Mouse (Mus musculus): ENCODE measurements around the gene Neurod2. TPM values are rescaled to one million over a fixed set of nuclear protein-coding genes. Genes with fewer than 3 reads are reported as not detected.
A peak's percentile ranks its signal among the peaks of the same experiment; 100 is the strongest.

Gene Neurod2
- total and polyA plus RNA-seq, 3 experiments = not detected

GRCm38 (mm10) chr11:98317479-98317878 is 12.0 kb downstream of the Neurod2 start:
- no peak overlapping the region for H3K27ac ChIP-seq
- no peak for DNase-seq
- 13% methylated on average over 7 of the region's 7 CpGs for WGBS
- H3K36me3 ChIP-seq (ENCODE audit: control insufficient read depth, insufficient read depth, low read length) = no peaks in the 10 kb centered on the region
- no peak for TF ChIP-seq CTCF (IDR thresholded peaks at IDR 0.05)
- no peak for TF ChIP-seq EP300 (IDR thresholded peaks at IDR 0.05; ENCODE audit: insufficient read depth, low read depth, low read length)
- no peak for TF ChIP-seq POLR2A (IDR thresholded peaks at IDR 0.05; ENCODE audit: insufficient read depth, low read depth, low read length)
- no peaks in the 10 kb centered on the region for H3K4me1 ChIP-seq (ENCODE audit: control insufficient read depth, insufficient read depth, low read length)
- no peaks in the 10 kb centered on the region for H3K79me2 ChIP-seq (replicated peaks; ENCODE audit: control insufficient read depth, insufficient read depth, low read length)
- intact Hi-C loops (cut with DNase I) = no loop called here
- no peak overlapping the region for H3K4me3 ChIP-seq
- peaks cover 27% of the 10 kb centered on the region for H3K27me3 ChIP-seq (ENCODE audit: control insufficient read depth, insufficient read depth, low read length)
- H3K9ac ChIP-seq (ENCODE audit: low read depth, low read length) = no peak overlapping the region

GRCm38 (mm10) chr11:98313790-98314323 is 15.6 kb downstream of the Neurod2 start:
- TF ChIP-seq POLR2A (IDR thresholded peaks at IDR 0.05; ENCODE audit: insufficient read depth, low read depth, low read length) (no peak), CTCF (IDR thresholded peaks at IDR 0.05) (no peak), EP300 (IDR thresholded peaks at IDR 0.05; ENCODE audit: insufficient read depth, low read depth, low read length) (no peak)
- Histone ChIP-seq H3K36me3 (ENCODE audit: control insufficient read depth, insufficient read depth, low read length) (no peaks in the 10 kb centered on the region), H3K4me1 (ENCODE audit: control insufficient read depth, insufficient read depth, low read length) (no peaks in the 10 kb centered on the region), H3K79me2 (replicated peaks; ENCODE audit: control insufficient read depth, insufficient read depth, low read length) (no peaks in the 10 kb centered on the region), H3K27me3 (ENCODE audit: control insufficient read depth, insufficient read depth, low read length) (peaks cover 13% of the 10 kb centered on the region; the same call in 1 of the 2 replicates), H3K4me3 (no peak overlapping the region), H3K27ac (no peak overlapping the region), H3K9ac (ENCODE audit: low read depth, low read length) (no peak overlapping the region)
- peak; percentile 28 to 62 for DNase-seq
- intact Hi-C loops (cut with DNase I) = no loop called here
- 3% methylated on average over 26 of the region's 26 CpGs for WGBS

DNA sequence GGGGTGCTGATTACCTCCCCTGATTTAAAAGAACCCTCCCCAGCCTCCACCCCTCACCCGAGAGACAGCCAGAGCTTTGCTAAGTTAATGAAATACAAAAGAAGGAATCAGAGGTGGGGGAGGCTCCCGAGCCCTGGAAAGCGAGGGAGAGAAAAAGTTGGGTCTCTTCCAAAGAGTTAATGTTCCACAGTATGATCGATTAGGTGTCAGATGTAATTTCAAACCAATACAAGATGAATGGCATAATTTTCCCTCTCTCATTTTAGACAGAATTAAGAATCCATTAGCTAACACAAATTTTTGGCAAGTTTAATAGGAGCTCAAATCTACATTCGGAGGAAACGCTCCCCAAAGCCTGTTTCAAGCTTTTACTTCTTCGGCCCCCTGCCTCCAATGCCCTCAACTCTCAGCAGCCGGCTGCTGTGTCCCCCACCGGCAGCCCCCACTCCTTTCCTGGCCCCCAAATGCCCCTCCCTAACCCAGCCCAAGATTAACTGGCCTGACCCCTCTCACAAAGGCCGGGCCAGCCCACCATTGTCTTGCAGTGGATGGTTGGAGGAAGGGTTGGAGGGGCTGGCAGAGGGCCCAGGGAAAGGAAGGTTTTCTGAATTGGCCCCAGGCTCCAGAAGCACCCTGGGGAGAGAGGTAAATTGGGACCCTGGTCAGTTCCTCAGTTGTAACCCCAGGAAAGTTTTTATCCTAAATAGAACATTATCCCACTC is 30.8 kb downstream of the Neurod2 start:
- Histone ChIP-seq H3K4me1 (ENCODE audit: control insufficient read depth, insufficient read depth, low read length) (no peaks in the 10 kb centered on the region), H3K79me2 (replicated peaks; ENCODE audit: control insufficient read depth, insufficient read depth, low read length) (no peaks in the 10 kb centered on the region), H3K27me3 (ENCODE audit: control insufficient read depth, insufficient read depth, low read length) (no peaks in the 10 kb centered on the region), H3K9ac (ENCODE audit: low read depth, low read length) (no peak overlapping the region), H3K36me3 (ENCODE audit: control insufficient read depth, insufficient read depth, low read length) (no peaks in the 10 kb centered on the region), H3K4me3 (no peak overlapping the region), H3K27ac (peak overlapping the region; percentile 18; the same call in 1 of the 2 replicates)
- DNase-seq = peak; percentile 59 to 61
- intact Hi-C loops (cut with DNase I) = no loop called here
- TF ChIP-seq CTCF (IDR thresholded peaks at IDR 0.05) (no peak), POLR2A (IDR thresholded peaks at IDR 0.05; ENCODE audit: insufficient read depth, low read depth, low read length) (no peak), EP300 (IDR thresholded peaks at IDR 0.05; ENCODE audit: insufficient read depth, low read depth, low read length) (no peak)
- 25% methylated on average over 10 of the region's 10 CpGs for WGBS

DNA sequence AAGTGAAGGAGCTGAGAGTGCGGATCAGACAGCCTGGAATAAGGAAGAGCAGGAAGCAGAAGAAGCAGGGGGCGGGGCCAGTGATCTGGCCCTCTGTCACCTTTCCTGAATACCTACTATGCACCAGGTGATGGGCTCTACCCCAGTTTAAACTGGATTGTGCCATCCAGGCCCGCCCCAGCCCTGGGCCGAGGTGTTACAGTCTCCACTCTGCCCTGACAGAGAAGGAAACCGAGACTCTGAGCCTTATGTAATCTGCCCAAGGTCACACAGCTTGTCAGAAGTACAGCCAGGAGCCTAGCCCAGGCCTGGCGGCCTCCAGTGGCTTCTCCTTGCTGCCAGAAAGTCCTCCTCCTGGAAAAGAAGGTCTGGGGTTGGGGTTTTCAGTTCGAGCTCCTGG is 31.7 kb downstream of the Neurod2 start:
- Histone ChIP-seq H3K9ac (ENCODE audit: low read depth, low read length) (no peak overlapping the region), H3K4me3 (no peak overlapping the region), H3K79me2 (replicated peaks; ENCODE audit: control insufficient read depth, insufficient read depth, low read length) (no peaks in the 10 kb centered on the region), H3K27ac (peak overlapping the region; percentile 28), H3K36me3 (ENCODE audit: control insufficient read depth, insufficient read depth, low read length) (no peaks in the 10 kb centered on the region), H3K4me1 (ENCODE audit: control insufficient read depth, insufficient read depth, low read length) (no peaks in the 10 kb centered on the region), H3K27me3 (ENCODE audit: control insufficient read depth, insufficient read depth, low read length) (no peaks in the 10 kb centered on the region)
- TF ChIP-seq CTCF (IDR thresholded peaks at IDR 0.05) = no peak
- TF ChIP-seq POLR2A (IDR thresholded peaks at IDR 0.05; ENCODE audit: insufficient read depth, low read depth, low read length) = no peak
- TF ChIP-seq EP300 (IDR thresholded peaks at IDR 0.05; ENCODE audit: insufficient read depth, low read depth, low read length) = no peak
- intact Hi-C loops (cut with DNase I) = no loop called here
- no peak for DNase-seq
- 44% methylated on average over 7 of the region's 7 CpGs for WGBS

DNA sequence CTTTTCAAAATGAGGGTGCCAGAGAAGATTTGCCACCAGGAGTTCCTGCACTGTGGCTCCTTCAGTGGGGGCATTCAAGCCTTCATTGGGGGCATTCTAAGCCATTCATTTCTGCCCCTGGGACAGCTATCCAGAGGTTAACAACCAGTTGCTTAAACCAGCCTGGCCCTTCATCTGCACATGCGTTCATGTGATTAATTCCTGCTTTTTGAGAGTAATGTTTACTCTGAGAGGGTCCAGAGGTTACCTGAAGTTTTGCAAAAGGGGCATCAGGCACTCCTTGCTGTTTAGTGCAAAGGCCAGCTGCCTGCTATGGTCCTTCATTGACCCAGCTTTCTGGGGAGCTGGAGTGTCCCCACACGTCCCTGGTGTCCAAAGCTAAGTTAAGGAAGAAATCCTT is 32.5 kb downstream of the Neurod2 start:
- no peak overlapping the region for H3K4me3 ChIP-seq
- no peak overlapping the region for H3K9ac ChIP-seq (ENCODE audit: low read depth, low read length)
- no peak for DNase-seq
- no peaks in the 10 kb centered on the region for H3K27me3 ChIP-seq (ENCODE audit: control insufficient read depth, insufficient read depth, low read length)
- WGBS = 68% methylated on average over 2 of the region's 2 CpGs
- no peaks in the 10 kb centered on the region for H3K79me2 ChIP-seq (replicated peaks; ENCODE audit: control insufficient read depth, insufficient read depth, low read length)
- no peaks in the 10 kb centered on the region for H3K4me1 ChIP-seq (ENCODE audit: control insufficient read depth, insufficient read depth, low read length)
- TF ChIP-seq POLR2A (IDR thresholded peaks at IDR 0.05; ENCODE audit: insufficient read depth, low read depth, low read length) (no peak), CTCF (IDR thresholded peaks at IDR 0.05) (no peak), EP300 (IDR thresholded peaks at IDR 0.05; ENCODE audit: insufficient read depth, low read depth, low read length) (no peak)
- no peaks in the 10 kb centered on the region for H3K36me3 ChIP-seq (ENCODE audit: control insufficient read depth, insufficient read depth, low read length)
- intact Hi-C loops (cut with DNase I) = no loop called here
- no peak overlapping the region; the same call in 1 of the 2 replicates for H3K27ac ChIP-seq

GRCm38 (mm10) chr11:98296277-98296676 is 33.2 kb downstream of the Neurod2 start:
- peak in 1 of 2 experiments; percentile 10 for DNase-seq
- no peaks in the 10 kb centered on the region for H3K27me3 ChIP-seq (ENCODE audit: control insufficient read depth, insufficient read depth, low read length)

More at GRCm38 (mm10) chr11:98296277-98296676, 33.2 kb downstream of the Neurod2 start:
- intact Hi-C loops (cut with DNase I) = no loop called here
- Histone ChIP-seq H3K4me3 (no peak overlapping the region), H3K4me1 (ENCODE audit: control insufficient read depth, insufficient read depth, low read length) (no peaks in the 10 kb centered on the region), H3K79me2 (replicated peaks; ENCODE audit: control insufficient read depth, insufficient read depth, low read length) (no peaks in the 10 kb centered on the region), H3K27ac (no peak overlapping the region), H3K36me3 (ENCODE audit: control insufficient read depth, insufficient read depth, low read length) (no peaks in the 10 kb centered on the region), H3K9ac (ENCODE audit: low read depth, low read length) (no peak overlapping the region)
- WGBS = 33% methylated on average over 5 of the region's 5 CpGs
- peak; percentile 63 for TF ChIP-seq CTCF (IDR thresholded peaks at IDR 0.05)
- no peak for TF ChIP-seq EP300 (IDR thresholded peaks at IDR 0.05; ENCODE audit: insufficient read depth, low read depth, low read length)
- TF ChIP-seq POLR2A (IDR thresholded peaks at IDR 0.05; ENCODE audit: insufficient read depth, low read depth, low read length) = no peak

Data from heart, adult 2 months (tissue).